Mouse (Mus musculus) G1E (cell line): ENCODE results near the gene Pnrc1. TPM values are rescaled to one million over a fixed set of nuclear protein-coding genes. Genes with fewer than 3 reads are reported as not detected.

Experiments
- ATAC-seq: 2 replicates; pipeline ENCODE4 v1.8.0; 2016; ENCODE audit warnings: mild to moderate bottlenecking; ENCODE audit not compliant: insufficient number of reproducible peaks, poor library complexity, low FRiP score, severe bottlenecking; ENCODE audit errors: extremely low read depth
- DNase-seq: peaks from one replicate; pipeline ENCODE4 v3.0.0; 2012; ENCODE audit warnings: low spot score
- H3K27me3 ChIP-seq: 2 replicates; pipeline ENCODE4 v1.6.1; 2012; ENCODE audit warnings: mild to moderate bottlenecking, low read length, inconsistent platforms; ENCODE audit not compliant: insufficient read depth
- H3K36me3 ChIP-seq: replicated peaks from 2 replicates; pipeline ENCODE3; 2012; ENCODE audit warnings: mild to moderate bottlenecking, inconsistent platforms
- H3K4me1 ChIP-seq: 2 replicates; pipeline ENCODE4 v1.6.1; 2012; ENCODE audit warnings: low read depth, low read length, inconsistent platforms, mixed read lengths; ENCODE audit not compliant: insufficient read depth
- H3K4me3 ChIP-seq: 2 replicates; pipeline ENCODE4 v1.5.1; 2012; ENCODE audit warnings: low read depth, mild to moderate bottlenecking, inconsistent platforms, low read length, moderate library complexity, mixed read lengths
- H3K9me3 ChIP-seq: replicated peaks from 2 replicates; pipeline ENCODE4 v1.6.1; 2012; ENCODE audit warnings: inconsistent platforms
- CTCF ChIP-seq: IDR thresholded peaks from 2 replicates; pipeline ENCODE4 v1.5.1; 2012; ENCODE audit warnings: low read depth, low read length, inconsistent platforms, mixed read lengths
- GATA1 ChIP-seq: IDR thresholded peaks from 2 replicates; pipeline ENCODE4 v1.6.1; 2012; ENCODE audit warnings: borderline replicate concordance, low read length, inconsistent platforms, mixed read lengths
- GATA2 ChIP-seq: IDR thresholded peaks from 2 replicates; pipeline ENCODE4 v1.6.1; 2012; ENCODE audit warnings: low read depth, low read length, inconsistent platforms, borderline replicate concordance
- POLR2AphosphoS5 ChIP-seq: IDR thresholded peaks from 2 replicates; pipeline ENCODE4 v1.6.1; 2012; ENCODE audit warnings: low read depth, low read length, inconsistent platforms; ENCODE audit not compliant: insufficient replicate concordance
- TAL1 ChIP-seq: conservative IDR thresholded peaks from 2 replicates; pipeline ENCODE4 v1.6.1; 2012; ENCODE audit warnings: low read depth, low read length, inconsistent platforms, mixed read lengths
- polyA plus RNA-seq: library from polyadenylated mRNA; stranded (reverse); fragments of >175 nt; gene quantifications from 2 replicates; pipeline ENCODE4 v1.2.3, GENCODE M21; 2012
- total RNA-seq, 2 experiments: library from RNA; stranded (forward) in 1 of 2; stranded (reverse) in 1 of 2; fragments of 200-1000 nt in 1 of 2; fragments of >200 nt in 1 of 2; fragmentation: Nextera tagmentation in 1 of 2; gene quantifications; 2 replicates each; pipeline ENCODE4 v1.2.3; 2014 to 2017

Pnrc1 gene
- total and polyA plus RNA-seq, 3 experiments = 93.8 to 160 (median 97.7) TPM

- H3K4me1 ChIP-seq = 0 out of 2 replicates have a peak, but pooled peaks cover 2% of the 10 kb centered on the region
- ATAC-seq = no peak
- DNase-seq = no peak
- H3K4me3 ChIP-seq = no peak overlapping the region
- no peaks in the 10 kb centered on the region; the same call in 1 of the 2 replicates for H3K27me3 ChIP-seq
- no peaks in the 10 kb centered on the region for H3K36me3 ChIP-seq
- no peak for TF ChIP-seq POLR2AphosphoS5
- no peak for TF ChIP-seq GATA1
- no peak for TF ChIP-seq TAL1
- TF ChIP-seq GATA2 = no peak
- no peak for TF ChIP-seq CTCF
- no peaks in the 10 kb centered on the region for H3K9me3 ChIP-seq
Measured at GRCm38 (mm10) chr4:33221847-33222246, 68.1 kb downstream of the Pnrc1 start.

GRCm38 (mm10) chr4:33208881-33209841, 80.8 kb downstream of the Pnrc1 start, which contains the start of gene Srsf12:
Srsf12 (plus strand) TSS chr4:33208991.
- no peak for DNase-seq
- no peak for ATAC-seq

GRCm38 (mm10) chr4:33207551-33207950, 82.4 kb downstream of the Pnrc1 start:
- no peak overlapping the region for H3K4me3 ChIP-seq
- no peak for ATAC-seq
- H3K4me1 ChIP-seq = no peaks in the 10 kb centered on the region
- no peaks in the 10 kb centered on the region for H3K9me3 ChIP-seq
- no peaks in the 10 kb centered on the region for H3K36me3 ChIP-seq
- peaks cover 4% of the 10 kb centered on the region; the same call in 1 of the 2 replicates for H3K27me3 ChIP-seq
- TF ChIP-seq GATA2 (no peak), POLR2AphosphoS5 (no peak), GATA1 (no peak), TAL1 (no peak), CTCF (no peak)
- no peak for DNase-seq

More at GRCm38 (mm10) chr4:33208881-33209841, 80.8 kb downstream of the Pnrc1 start, which contains the start of gene Srsf12:
- Histone ChIP-seq H3K4me1 (no peaks in the 10 kb centered on the region), H3K27me3 (peaks cover 4% of the 10 kb centered on the region; the same call in 1 of the 2 replicates), H3K36me3 (no peaks in the 10 kb centered on the region), H3K4me3 (no peak within 1 kb of the TSS), H3K9me3 (0 out of 2 replicates have a peak, but pooled peaks cover 3% of the 10 kb centered on the region)
- TF ChIP-seq POLR2AphosphoS5 (no peak), CTCF (no peak), TAL1 (no peak), GATA2 (no peak), GATA1 (no peak)

- ATAC-seq = peak; percentile 40; the same call in 1 of the 2 replicates
- H3K4me1 ChIP-seq = no peaks in the 10 kb centered on the region
- H3K4me3 ChIP-seq = no peak overlapping the region
- peak; percentile 45 for DNase-seq
- no peaks in the 10 kb centered on the region for H3K36me3 ChIP-seq
- no peaks in the 10 kb centered on the region for H3K9me3 ChIP-seq
- peaks cover 4% of the 10 kb centered on the region; the same call in 1 of the 2 replicates for H3K27me3 ChIP-seq
- TF ChIP-seq GATA1 (no peak), CTCF (peak; percentile 80)
Measured at GRCm38 (mm10) chr4:33204682-33205081, 85.3 kb downstream of the Pnrc1 start.

- TF ChIP-seq CTCF (no peak), GATA1 (no peak), POLR2AphosphoS5 (no peak), GATA2 (no peak), TAL1 (no peak)
- no peaks in the 10 kb centered on the region for H3K9me3 ChIP-seq
- DNase-seq (no peak), ATAC-seq (no peak)
- no peaks in the 10 kb centered on the region for H3K4me1 ChIP-seq
- no peak overlapping the region for H3K4me3 ChIP-seq
- H3K36me3 ChIP-seq = no peaks in the 10 kb centered on the region
- peaks cover 5% of the 10 kb centered on the region for H3K27me3 ChIP-seq
Measured at GRCm38 (mm10) chr4:33198117-33198516, 91.8 kb downstream of the Pnrc1 start.

Other genes with a start within 250 kb of the Pnrc1 start
- gene Gabrr2, start 227.2 kb downstream of the Pnrc1 start, total RNA-seq (2014; fragmentation: Nextera tagmentation) = 1.5 TPM in 1 of 2 replicates, not detected in the other
- gene Gabrr2, start 227.2 kb downstream of the Pnrc1 start, total RNA-seq (2017) = 0.22 TPM in 1 of 2 replicates, not detected in the other
- not detected in 2 replicates for gene Gabrr2, start 227.2 kb downstream of the Pnrc1 start, polyA plus RNA-seq
- gene Gabrr1, start 157.6 kb downstream of the Pnrc1 start, total RNA-seq (2014; fragmentation: Nextera tagmentation) = not detected in 2 replicates
- 0.05 TPM in 1 of 2 replicates, not detected in the other for gene Gabrr1, start 157.6 kb downstream of the Pnrc1 start, total RNA-seq (2017)
- gene Gabrr1, start 157.6 kb downstream of the Pnrc1 start, polyA plus RNA-seq = not detected in 2 replicates
- gene Pm20d2, start 100.4 kb downstream of the Pnrc1 start, total RNA-seq (2014; fragmentation: Nextera tagmentation) = not detected in 2 replicates
- gene Pm20d2, start 100.4 kb downstream of the Pnrc1 start, total RNA-seq (2017) = not detected in 2 replicates
- gene Pm20d2, start 100.4 kb downstream of the Pnrc1 start, polyA plus RNA-seq = not detected in 2 replicates
- not detected in 2 replicates for gene Srsf12, start 81.2 kb downstream of the Pnrc1 start, total RNA-seq (2014; fragmentation: Nextera tagmentation)
- gene Srsf12, start 81.2 kb downstream of the Pnrc1 start, total RNA-seq (2017) = 0.05 TPM in 1 of 2 replicates, not detected in the other
- not detected in 2 replicates for gene Srsf12, start 81.2 kb downstream of the Pnrc1 start, polyA plus RNA-seq
- 33.1 and 35.7 TPM in 2 replicates for gene Rngtt, start 20.1 kb upstream of the Pnrc1 start, total RNA-seq (2014; fragmentation: Nextera tagmentation)
- 35.7 and 46.2 TPM in 2 replicates for gene Rngtt, start 20.1 kb upstream of the Pnrc1 start, total RNA-seq (2017)
- gene Rngtt, start 20.1 kb upstream of the Pnrc1 start, polyA plus RNA-seq = 4.4 and 5.6 TPM in 2 replicates